Mouse (Mus musculus) MEL (cell line): ENCODE results near the gene Rnf26.

ENCODE experiments used
- CTCF ChIP-seq, 3 experiments: IDR thresholded peaks in 2 of 3; conservative IDR thresholded peaks in 1 of 3; 2 replicates each; pipeline ENCODE4 v1.5.1; 2011 to 2012; ENCODE audit warnings: low read length in 3 of 3, low read depth in 2 of 3, mild to moderate bottlenecking in 2 of 3, improper control_type of control experiment in 1 of 3, inconsistent platforms in 1 of 3, mixed read lengths in 1 of 3, moderate library complexity in 1 of 3; ENCODE audit not compliant: control insufficient read depth in 1 of 3, insufficient read depth in 1 of 3, poor library complexity in 1 of 3, severe bottlenecking in 1 of 3
- ELF1 ChIP-seq: IDR thresholded peaks from 2 replicates; pipeline ENCODE4 v1.6.1; 2014; ENCODE audit warnings: low read depth, mild to moderate bottlenecking, inconsistent platforms, low read length, improper control_type of control experiment, moderate library complexity
- GABPA ChIP-seq: IDR thresholded peaks from 2 replicates; pipeline ENCODE4 v1.6.1; 2012; ENCODE audit warnings: low read depth, mild to moderate bottlenecking, inconsistent platforms, low read length, improper control_type of control experiment, moderate library complexity
- GATA1 ChIP-seq: IDR thresholded peaks from 2 replicates; pipeline ENCODE4 v1.6.1; 2011; ENCODE audit warnings: low read depth, low read length, improper control_type of control experiment
- MAFK ChIP-seq: IDR thresholded peaks from 2 replicates; pipeline ENCODE4 v1.6.1; 2011; ENCODE audit warnings: low read depth, mild to moderate bottlenecking, low read length, improper control_type of control experiment, borderline replicate concordance
- MAX ChIP-seq: IDR thresholded peaks from 2 replicates; pipeline ENCODE4 v1.6.1; 2011; ENCODE audit warnings: low read length, improper control_type of control experiment
- NELFE ChIP-seq: IDR thresholded peaks from 2 replicates; pipeline ENCODE4 v1.6.1; 2011; ENCODE audit warnings: low read depth, low read length, improper control_type of control experiment
- POLR2A ChIP-seq, 2 experiments: IDR thresholded peaks; 2 replicates each; pipeline ENCODE4 v1.6.1; 2011 to 2012; ENCODE audit warnings: low read length in 2 of 2, mild to moderate bottlenecking in 2 of 2, control low read depth in 1 of 2, improper control_type of control experiment in 1 of 2, low read depth in 1 of 2, moderate library complexity in 1 of 2; ENCODE audit not compliant: control insufficient read depth in 1 of 2, insufficient read depth in 1 of 2, poor library complexity in 1 of 2
- SIN3A ChIP-seq: IDR thresholded peaks from 2 replicates; pipeline ENCODE4 v1.6.1; 2012; ENCODE audit warnings: low read length, improper control_type of control experiment, inconsistent platforms
- TAL1 ChIP-seq: IDR thresholded peaks from 2 replicates; pipeline ENCODE4 v1.6.1; 2012; ENCODE audit warnings: mild to moderate bottlenecking, inconsistent platforms, low read length, moderate library complexity, mixed read lengths
- ZNF384 ChIP-seq: IDR thresholded peaks from 2 replicates; pipeline ENCODE4 v1.6.1; 2012; ENCODE audit warnings: low read depth, mild to moderate bottlenecking, inconsistent platforms, low read length, improper control_type of control experiment

DNA sequence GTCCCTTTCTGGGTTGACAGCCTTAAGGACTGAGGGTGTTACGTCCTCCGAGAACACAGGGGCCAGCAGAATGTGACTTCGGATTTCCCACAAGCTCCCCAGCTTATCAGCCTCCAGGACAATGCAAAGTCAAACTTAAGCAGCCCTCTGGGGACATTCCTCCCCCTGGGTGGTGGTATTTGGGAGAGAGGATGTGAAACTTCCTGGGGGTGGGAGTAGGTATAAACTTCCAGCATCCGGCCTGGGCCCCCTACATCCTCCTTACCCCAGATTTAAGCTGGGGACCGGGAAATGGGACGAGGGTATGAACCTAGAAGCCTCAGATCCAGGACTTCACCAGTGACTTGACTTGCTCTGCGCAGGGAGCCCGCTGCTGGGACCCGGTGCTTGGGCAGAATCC, 16.3 kb upstream of the Rnf26 start:
- no peak for TF ChIP-seq MAFK
- no peak for TF ChIP-seq GATA1
- no peak for TF ChIP-seq CTCF (IDR thresholded peaks at IDR 0.05 in 2 of 3, conservative IDR thresholded peaks at IDR 0.05 in 1 of 3; ENCODE audit: control insufficient read depth in 1 of 3, insufficient read depth in 1 of 3, low read depth in 2 of 3, low read length in 3 of 3, poor library complexity in 1 of 3, severe bottlenecking in 1 of 3)
- TF ChIP-seq NELFE, result no peak
- no peak for TF ChIP-seq MAX
- TF ChIP-seq POLR2A (IDR thresholded peaks at IDR 0.05; ENCODE audit: control insufficient read depth in 1 of 2, insufficient read depth in 1 of 2, low read depth in 1 of 2, low read length in 2 of 2, poor library complexity in 1 of 2), result no peak
- no peak for TF ChIP-seq SIN3A
- TF ChIP-seq ELF1, result no peak
- TF ChIP-seq ZNF384, result no peak
- no peak for TF ChIP-seq TAL1
- no peak for TF ChIP-seq GABPA
